Comparison of ENCODE assay signal across 8 mouse cellular contexts in genomic region chr13:97282051-97282910, GRCm38 (mm10). TPM values are rescaled to one million over a fixed set of nuclear protein-coding genes. Genes with fewer than 3 reads are reported as not detected.
DNase-seq lines count a peak whose midpoint lies in the region; ATAC-seq and TF ChIP-seq lines count a peak whose summit lies in the region.

No protein-coding gene starts in this region.

- no peaks in the 10 kb centered on the region for H3K9me3 ChIP-seq in heart, embryonic 16.5 days (replicated peaks; ENCODE audit: control insufficient read depth, low read length)
- no peaks in the 10 kb centered on the region for H3K9me3 ChIP-seq in liver, embryonic 14.5 days (ENCODE audit: control insufficient read depth, low read length)

- no peak for TF ChIP-seq CTCF in liver, embryonic 14.5 days (IDR thresholded peaks at IDR 0.05; ENCODE audit: low read depth)

- H3K36me3 ChIP-seq in heart, embryonic 16.5 days (ENCODE audit: control insufficient read depth, insufficient read depth) = no peaks in the 10 kb centered on the region
- no peaks in the 10 kb centered on the region for H3K36me3 ChIP-seq in liver, embryonic 14.5 days (replicated peaks; ENCODE audit: control insufficient read depth, insufficient read depth, low read depth)

- DNase-seq in testis, postnatal 14 days (ENCODE audit: low spot score) = peak; percentile 34
- DNase-seq in testis, postnatal 10 days (ENCODE audit: low spot score) = no peak
- DNase-seq in liver, embryonic 14.5 days (ENCODE audit: low read depth in 3 of 3, low spot score in 3 of 3) = no peak
- peak; percentile 45 for DNase-seq in yolk sac, embryonic 10.5 days (ENCODE audit: low spot score)
- no peak for DNase-seq in cerebellum, adult 8-10 months
- no peak for DNase-seq in adrenal gland, adult 8-10 months
- DNase-seq in kidney, adult 11 months = no peak

- peak overlapping the region; percentile 38 for H3K4me3 ChIP-seq in heart, embryonic 16.5 days (ENCODE audit: low read length)
- H3K4me3 ChIP-seq in liver, embryonic 14.5 days (ENCODE audit: insufficient read depth in 1 of 2, low read depth in 2 of 2, low read length in 2 of 2) = no peak overlapping the region

- ATAC-seq in heart, embryonic 16.5 days (replicated peaks; ENCODE audit: extremely low read depth, insufficient read depth, low FRiP score) = no peak
- ATAC-seq in liver, embryonic 14.5 days (ENCODE audit: insufficient read depth) = no peak

- TF ChIP-seq EP300 in liver, embryonic 14.5 days (IDR thresholded peaks at IDR 0.05; ENCODE audit: low read depth) = no peak

- no peaks in the 10 kb centered on the region for H3K27me3 ChIP-seq in heart, embryonic 16.5 days (ENCODE audit: control insufficient read depth, insufficient read depth, low read length)
- H3K27me3 ChIP-seq in liver, embryonic 14.5 days (ENCODE audit: control insufficient read depth, insufficient read depth, low read length) = no peaks in the 10 kb centered on the region; the same call in 1 of the 2 replicates

- peaks cover 3% of the 10 kb centered on the region for H3K4me1 ChIP-seq in heart, embryonic 16.5 days (ENCODE audit: control insufficient read depth, insufficient read depth, low read length)
- peaks cover 0 to 2% of the 10 kb centered on the region in 2 experiments; a peak in 1 of 4 replicates for H3K4me1 ChIP-seq in liver, embryonic 14.5 days (replicated peaks; ENCODE audit: control insufficient read depth in 2 of 2, insufficient read depth in 2 of 2, low read length in 1 of 2)

- H3K27ac ChIP-seq in heart, embryonic 16.5 days (ENCODE audit: low read length) = no peak overlapping the region
- H3K27ac ChIP-seq in liver, embryonic 14.5 days = no peak overlapping the region

- 17% methylated on average over 26 of the region's 26 CpGs for WGBS in heart, embryonic 16.5 days
- WGBS in liver, embryonic 14.5 days (ENCODE audit: insufficient replicate concordance) = 29% methylated on average over 26 of the region's 26 CpGs

- H3K9ac ChIP-seq in heart, embryonic 16.5 days (ENCODE audit: low read length) = peak overlapping the region; percentile 14; the same call in 1 of the 2 replicates
- H3K9ac ChIP-seq in liver, embryonic 14.5 days (replicated peaks) = no peak overlapping the region

- H3K4me2 ChIP-seq in heart, embryonic 16.5 days (ENCODE audit: low read depth, low read length) = peak overlapping the region; percentile 59
- H3K4me2 ChIP-seq in liver, embryonic 14.5 days (ENCODE audit: low read depth) = peak overlapping the region; percentile 23

RNA-seq across cellular contexts. Expression of gene Enc1, which starts 41.4 kb away (rescaled TPM):
- polyA plus RNA-seq in heart, embryonic 16.5 days (2015; fragmentation: Nextera tagmentation; extraction: Ambion mirVana) = 4.7 and 4.9 TPM in 2 replicates
- polyA plus RNA-seq in liver, embryonic 14.5 days (2012; rRNA removed) = 1.7 TPM in 2 replicates
- polyA plus RNA-seq in liver, embryonic 14.5 days (2014; fragmentation: Nextera tagmentation; extraction: Ambion mirVana) = 0.62 and 0.87 TPM in 2 replicates
- 1 to 10 TPM; 4.3 to 8.7 (median 7.9) TPM for total RNA-seq in adrenal gland, adult 8-10 months (2022)

Comparison
In these comparisons a context has a peak if more than half of its experiments do, and no peak if none do; other contexts are left out.
1. DNase-seq: peak in testis, postnatal 14 days (single experiment) and yolk sac, embryonic 10.5 days (single experiment); none in testis, postnatal 10 days (single experiment), liver, embryonic 14.5 days (0 of 3), cerebellum, adult 8-10 months (single experiment), adrenal gland, adult 8-10 months (single experiment) and kidney, adult 11 months (single experiment).